Mouse (Mus musculus): ENCODE data around the gene Morn1.

The Morn1 gene

GRCm38 (mm10) chr4:155158543-155158917, 72.2 kb downstream of the Morn1 start:
- no peak for DNase-seq (ENCODE audit: low read depth, low spot score)

- DNase-seq (ENCODE audit: low read depth, low spot score): no peak
These were observed 76.3 kb downstream of the Morn1 start for GRCm38 (mm10) chr4:155162433-155163319.

DNA sequence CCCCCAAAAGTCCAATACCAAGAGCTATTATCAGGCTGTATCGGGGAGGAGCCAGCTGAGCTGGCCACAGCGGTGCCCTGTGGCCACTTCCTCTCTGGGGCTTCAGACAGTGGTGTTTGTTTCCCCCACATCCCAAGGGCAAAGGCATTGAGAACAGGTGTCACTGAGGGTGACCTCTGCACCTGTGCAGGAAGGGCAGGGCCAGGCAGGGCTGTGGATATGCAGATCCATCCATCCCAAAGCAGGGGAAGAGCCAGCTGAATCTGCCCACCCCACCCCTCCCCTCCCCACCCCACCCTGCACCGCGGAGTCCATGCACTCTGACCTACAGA, 76.9 kb downstream of the Morn1 start:
- DNase-seq (ENCODE audit: low read depth, low spot score): no peak

DNA sequence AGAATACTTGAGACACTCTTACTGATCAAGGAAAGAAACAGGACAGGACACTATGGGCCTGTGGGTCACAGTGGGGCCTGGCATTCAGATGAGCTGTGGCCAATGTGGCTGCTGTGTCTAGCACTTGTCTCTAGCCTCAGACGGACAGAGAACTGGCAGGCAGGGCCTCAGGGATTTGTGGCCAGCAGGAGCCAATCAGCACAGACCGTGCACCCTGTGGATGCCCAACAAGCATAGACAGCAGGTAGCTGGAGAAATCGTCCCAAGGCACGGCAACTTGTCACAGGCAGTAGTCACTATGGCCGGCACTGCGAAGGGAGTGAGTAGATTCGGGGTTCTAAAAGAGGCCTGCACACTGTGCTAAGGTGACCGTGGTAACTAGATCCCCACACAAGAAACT, 77.3 kb downstream of the Morn1 start:
- no peak for DNase-seq (ENCODE audit: low read depth, low spot score)

DNA sequence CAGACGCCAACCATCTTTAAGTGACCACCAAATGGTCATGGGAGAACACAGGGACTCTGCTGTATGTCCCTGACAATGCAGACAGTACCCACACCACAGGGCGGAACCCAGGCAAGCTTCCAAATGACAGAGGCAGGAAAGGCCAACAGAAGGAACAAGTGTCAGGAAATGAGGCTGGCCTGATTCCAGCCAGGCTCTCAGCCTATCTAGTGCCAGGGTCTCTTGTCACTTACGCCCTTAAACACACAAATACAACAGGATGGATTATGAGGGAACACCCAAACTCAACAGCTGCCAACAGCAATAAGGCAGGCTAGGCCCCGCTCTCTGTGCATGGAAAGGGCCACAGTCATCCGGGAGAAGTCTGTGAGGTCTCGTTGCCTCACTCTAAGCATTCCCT, 78.2 kb downstream of the Morn1 start:
- no peak for DNase-seq (ENCODE audit: low read depth, low spot score)

- DNase-seq (ENCODE audit: low read depth, low spot score): no peak
These were observed 79.5 kb downstream of the Morn1 start for GRCm38 (mm10) chr4:155165861-155166260.

GRCm38 (mm10) chr4:155168835-155169252, 82.5 kb downstream of the Morn1 start:
- no peak for DNase-seq (ENCODE audit: low read depth, low spot score)

GRCm38 (mm10) chr4:155170614-155171212, 84.3 kb downstream of the Morn1 start:
- no peak for DNase-seq (ENCODE audit: low read depth, low spot score)

DNA sequence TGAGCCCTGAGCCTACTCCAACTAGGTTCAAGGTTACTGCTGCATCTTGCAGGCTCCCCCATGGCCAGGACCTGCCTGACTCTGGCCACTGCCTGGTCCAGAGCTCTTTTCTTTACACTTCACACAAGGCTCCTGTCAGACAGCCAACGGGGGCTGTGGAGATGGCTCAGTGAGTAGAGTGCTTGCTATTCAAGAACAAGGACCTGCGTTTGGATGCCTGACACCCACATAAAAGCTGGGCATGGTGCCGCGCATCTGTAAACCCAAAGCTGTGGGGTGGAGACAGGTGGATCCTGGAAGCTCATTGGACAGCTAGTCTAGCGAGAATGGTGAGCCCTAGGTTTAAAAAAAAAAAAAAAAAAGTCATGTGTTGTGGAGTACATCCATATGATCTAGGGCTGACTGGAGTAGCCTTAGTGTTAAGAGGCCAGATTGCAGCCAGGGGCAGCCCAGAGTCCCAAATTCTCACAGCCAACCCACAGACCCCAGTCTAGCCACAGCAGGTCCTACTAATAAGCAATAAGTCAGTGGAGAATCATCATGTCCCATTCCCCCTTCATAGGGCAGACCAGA, 85.7 kb downstream of the Morn1 start:
- DNase-seq (ENCODE audit: low read depth, low spot score): no peak

DNA sequence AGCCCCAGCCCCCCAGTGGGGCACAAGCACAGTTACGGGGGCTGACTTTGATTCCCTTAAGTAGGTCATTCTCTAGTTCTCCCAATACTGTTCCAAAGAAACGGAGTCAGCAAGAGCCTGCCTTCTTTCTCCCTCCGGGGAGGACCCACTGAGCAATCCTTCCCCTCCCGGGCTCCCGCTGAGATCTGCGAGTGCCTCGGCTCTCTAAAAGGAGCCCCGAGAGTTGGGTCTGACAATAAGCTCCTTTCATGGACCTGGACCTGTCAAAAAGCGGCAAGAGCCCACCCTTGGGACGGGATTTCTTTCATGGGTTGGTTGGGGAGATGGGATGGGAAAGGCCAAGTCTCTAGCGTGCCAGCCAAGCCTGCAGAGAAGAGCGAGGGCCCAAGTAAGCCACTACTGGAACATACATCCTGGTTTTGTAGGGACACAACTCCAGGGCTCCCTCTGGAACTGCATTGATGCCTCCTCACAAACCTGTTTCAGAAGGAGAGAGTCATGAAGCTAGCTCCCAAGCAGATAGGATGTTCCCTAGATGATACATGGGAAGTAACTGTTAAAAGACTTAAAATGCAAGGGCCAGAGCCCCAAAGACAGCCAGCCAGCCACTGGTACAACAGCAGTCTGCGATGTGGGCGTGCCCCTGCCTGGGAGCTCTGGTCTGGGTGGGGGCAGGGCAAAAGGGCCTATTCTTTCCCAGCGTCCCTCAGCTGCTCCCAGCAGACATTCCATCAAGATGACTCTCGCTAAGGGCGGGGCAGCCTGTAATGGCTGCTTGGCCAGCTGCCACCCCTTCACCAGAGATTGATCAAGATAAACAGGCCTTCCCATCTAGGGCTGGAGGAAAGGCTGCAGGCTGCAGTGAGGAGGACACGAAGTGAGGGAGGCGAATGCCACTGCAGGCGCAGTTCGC, 86.8 kb downstream of the Morn1 start:
- peak; percentile 84 for DNase-seq (ENCODE audit: low read depth, low spot score)

GRCm38 (mm10) chr4:155173822-155174785, 87.7 kb downstream of the Morn1 start:
- DNase-seq (ENCODE audit: low read depth, low spot score): no peak

- DNase-seq (ENCODE audit: low read depth, low spot score): peak; percentile 63
These were observed 89.8 kb downstream of the Morn1 start for GRCm38 (mm10) chr4:155176210-155176609.

GRCm38 (mm10) chr4:155178274-155178673, 91.9 kb downstream of the Morn1 start:
- peak; percentile 74 for DNase-seq (ENCODE audit: low read depth, low spot score)

DNA sequence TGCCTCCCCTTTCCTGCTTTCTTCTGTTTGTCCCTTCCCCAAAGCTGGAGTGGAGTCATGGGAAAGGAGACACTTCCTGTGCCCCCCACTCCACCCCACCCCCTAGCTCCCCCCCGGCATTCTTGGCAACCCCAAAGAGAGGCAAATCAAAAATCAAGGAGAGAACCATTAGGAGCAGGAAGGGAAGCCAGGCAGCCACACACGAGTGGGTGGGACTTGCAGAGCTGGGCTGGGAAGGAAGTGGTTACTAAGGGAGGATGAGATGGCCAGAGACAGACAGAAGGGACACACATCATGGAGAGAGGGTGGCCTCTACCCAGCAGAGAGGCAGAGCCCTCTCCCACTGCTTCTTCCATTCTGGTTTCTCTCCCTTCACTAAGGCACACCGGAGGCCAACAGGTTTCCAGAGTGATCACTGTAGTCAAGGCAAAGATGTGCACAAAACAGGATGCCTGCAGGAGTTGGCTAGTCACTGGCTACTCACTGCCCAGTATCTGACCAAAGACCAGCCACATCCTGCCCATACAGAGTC, 92.7 kb downstream of the Morn1 start:
- DNase-seq (ENCODE audit: low read depth, low spot score): no peak

DNA sequence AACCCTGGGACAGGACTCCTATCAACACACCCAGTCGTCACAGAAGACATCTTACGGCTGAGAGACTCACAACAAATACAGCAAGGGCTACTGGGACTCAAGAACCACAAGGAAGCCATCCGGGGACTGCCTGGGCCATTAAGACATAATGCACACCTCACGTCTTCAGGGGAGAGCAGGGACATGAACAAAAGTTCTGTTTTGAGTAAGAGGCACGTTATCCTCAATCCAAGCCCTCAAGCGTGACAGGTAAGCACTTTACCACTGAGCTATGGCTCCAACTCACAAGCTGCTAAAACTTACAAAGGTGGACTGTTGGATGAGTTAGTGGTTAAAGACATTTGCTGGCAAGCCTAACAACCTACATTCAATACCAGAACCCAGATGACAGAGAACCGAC, 96.8 kb downstream of the Morn1 start:
- no peak for DNase-seq (ENCODE audit: low read depth, low spot score)

- DNase-seq (ENCODE audit: low read depth, low spot score): no peak
These were observed 98.1 kb downstream of the Morn1 start for GRCm38 (mm10) chr4:155184248-155185070.

GRCm38 (mm10) chr4:155185845-155186244, 99.5 kb downstream of the Morn1 start:
- no peak for DNase-seq (ENCODE audit: low read depth, low spot score)

DNA sequence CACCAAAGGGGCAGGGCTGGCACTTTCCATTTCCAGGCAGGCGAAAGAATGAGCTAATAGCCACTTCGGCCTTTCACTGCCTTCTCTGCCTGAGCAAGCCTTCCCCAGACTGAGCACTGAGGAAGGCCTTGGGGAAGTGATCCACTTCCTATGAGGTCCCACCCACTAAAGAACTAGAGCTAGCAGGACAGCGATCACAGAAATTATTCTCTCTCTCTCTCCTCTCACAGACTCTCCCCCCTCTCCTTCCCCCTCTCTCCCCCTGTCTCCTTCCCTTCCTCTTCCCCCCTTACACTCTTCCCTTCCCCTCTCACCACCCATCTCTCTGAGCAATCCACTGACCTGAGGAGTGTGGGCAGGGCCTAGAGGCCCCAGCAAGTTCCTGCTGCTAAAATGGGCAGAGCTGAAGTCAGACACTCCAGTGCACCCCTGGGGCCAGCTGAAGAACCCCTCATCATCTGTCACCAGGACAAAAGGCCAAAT, 100.9 kb downstream of the Morn1 start:
- DNase-seq (ENCODE audit: low read depth, low spot score): no peak

- DNase-seq (ENCODE audit: low read depth, low spot score): no peak
These were observed 102.0 kb downstream of the Morn1 start for GRCm38 (mm10) chr4:155188341-155188740.
